Mouse (Mus musculus) cerebellum, adult 8-10 months (tissue): ENCODE results near the gene Pmm1.
"Not testable (repeated sequence)": the region's sequence is repeated elsewhere in the genome, so short reads cannot be mapped to it uniquely, and the experiment has no call there.

ENCODE experiments used
- DNase-seq: peaks from one replicate; pipeline ENCODE4 v3.0.0; 2022

Gene Pmm1

DNA sequence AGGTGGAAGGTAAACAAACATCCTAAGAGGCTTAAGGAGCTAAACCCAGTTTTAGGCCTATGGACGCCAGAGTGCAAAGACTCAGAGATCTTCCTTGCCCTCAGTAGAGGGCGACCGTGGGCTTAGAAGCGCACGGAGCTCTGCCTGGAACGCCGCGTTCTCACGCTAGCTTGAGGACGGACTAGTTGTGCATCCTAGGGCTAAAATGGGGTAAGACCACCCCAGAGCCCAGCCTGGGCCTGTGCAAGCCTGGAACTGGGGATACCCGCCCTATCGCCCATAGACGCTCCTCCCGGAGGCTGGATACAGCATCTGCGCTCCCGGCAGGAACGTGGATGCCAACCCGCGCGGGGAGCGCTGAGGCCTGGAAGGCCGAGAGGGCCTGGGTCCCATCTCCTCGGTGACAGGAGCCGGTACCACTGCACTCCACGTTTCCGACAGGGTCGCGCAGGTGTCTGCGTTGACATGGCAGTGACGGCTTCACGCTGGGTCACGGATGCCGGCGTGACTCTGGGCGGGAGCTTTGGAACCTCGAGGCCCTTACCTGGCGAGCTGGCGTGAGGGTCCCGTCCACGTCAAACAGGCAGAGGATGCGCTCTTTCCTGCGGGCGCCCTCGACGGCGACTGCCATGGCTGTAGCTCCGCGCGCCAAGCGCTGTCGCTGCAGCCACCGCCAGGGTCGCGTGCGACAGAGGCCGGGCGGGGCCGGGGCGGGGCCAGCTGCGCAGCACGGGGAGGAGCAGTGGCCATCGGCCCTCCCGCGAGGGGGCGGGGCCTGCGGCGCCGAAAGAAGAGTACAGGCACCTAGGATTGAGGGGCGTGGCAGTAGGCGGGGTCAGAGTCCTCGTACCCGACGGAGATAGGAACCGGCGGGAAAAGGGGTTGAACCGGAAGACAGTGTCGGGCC lies at the start of gene Pmm1:
TSS of gene Pmm1 (minus strand) at position 760 of the 907 bp plus-strand sequence.
- DNase-seq, result peak; percentile 99

DNA sequence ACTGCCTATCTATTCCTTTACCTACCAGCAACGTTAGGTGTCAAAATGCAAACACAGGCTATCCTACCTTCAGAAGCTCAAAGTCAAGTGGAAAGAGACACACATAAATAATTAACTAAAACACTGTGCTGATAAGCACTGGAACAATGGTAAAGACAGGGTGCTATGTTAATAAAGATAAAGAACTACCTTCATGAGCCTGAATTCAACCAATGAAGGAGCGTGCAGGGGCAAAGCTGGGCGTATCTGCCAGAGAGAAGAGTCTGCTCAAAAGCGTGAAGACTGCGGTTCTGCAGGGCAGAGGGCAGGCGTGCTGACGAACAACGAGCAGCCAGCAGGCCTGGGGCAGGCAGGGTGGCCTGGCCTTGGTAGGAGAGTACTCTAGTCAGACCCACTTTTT lies 43.5 kb upstream of the Pmm1 start:
- DNase-seq, result no peak

GRCm38 (mm10) chr15:81993992-81994391 lies 33.3 kb upstream of the Pmm1 start:
- no peak for DNase-seq

- DNase-seq, result no peak
These were observed 29.8 kb upstream of the Pmm1 start for GRCm38 (mm10) chr15:81990549-81990948.

DNA sequence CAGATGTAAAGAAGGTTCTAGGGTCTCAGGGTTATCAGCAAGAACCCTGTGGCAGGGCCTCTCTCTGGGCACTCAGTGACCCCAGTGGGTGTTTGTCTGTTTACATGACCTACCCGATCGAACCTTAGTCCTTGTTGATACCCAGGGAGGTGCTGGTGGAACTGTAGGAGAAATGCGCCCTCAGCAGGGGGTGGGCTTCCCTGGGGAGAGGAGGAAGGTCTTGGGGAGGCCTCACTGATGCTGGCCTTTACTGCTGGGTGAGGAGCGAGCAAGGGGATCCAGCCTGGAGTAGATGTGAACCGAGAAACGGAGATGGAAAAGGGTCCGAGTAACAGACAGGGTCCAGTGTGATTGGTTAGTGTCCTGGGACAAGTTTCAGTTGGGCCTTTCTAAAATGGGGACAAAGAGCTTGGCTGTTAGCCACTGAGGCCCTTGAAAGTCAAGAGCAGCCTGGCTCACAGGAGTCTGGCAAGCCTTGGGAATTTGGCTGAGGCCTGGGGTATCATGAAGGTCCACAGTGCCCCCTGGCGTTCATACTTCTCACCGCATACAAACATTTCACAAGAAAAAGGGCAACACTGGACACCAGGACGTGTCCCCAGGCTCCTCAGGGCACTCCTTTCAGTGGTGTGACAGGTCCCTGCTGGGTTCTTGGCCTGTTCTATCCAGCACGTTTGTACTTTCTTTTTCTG lies 28.8 kb upstream of the Pmm1 start:
- DNase-seq, result peak; percentile 91

DNA sequence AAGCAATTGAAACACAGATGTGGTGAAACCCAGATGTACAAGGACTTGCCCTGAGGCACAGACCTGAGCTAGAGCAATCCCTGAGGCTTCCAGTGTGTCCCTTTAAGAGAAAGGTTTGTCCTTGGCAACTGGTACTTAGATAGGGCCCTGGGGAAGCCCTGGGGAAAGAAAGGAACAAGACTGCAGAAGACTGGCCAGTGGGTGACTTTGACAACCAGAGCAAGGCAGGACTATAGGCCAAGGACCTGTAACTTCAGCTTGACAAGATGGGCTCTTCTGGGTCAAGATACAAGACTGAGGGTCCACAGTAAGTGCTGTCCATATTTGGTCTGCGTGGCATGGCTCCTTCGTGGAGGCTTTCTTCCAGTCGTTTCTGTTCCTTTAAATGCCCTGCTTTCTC lies 26.9 kb upstream of the Pmm1 start, which contains the start of gene Xrcc6:
TSS of gene Xrcc6 (plus strand) at position 190 of the 400 bp plus-strand sequence.
- no peak for DNase-seq

DNA sequence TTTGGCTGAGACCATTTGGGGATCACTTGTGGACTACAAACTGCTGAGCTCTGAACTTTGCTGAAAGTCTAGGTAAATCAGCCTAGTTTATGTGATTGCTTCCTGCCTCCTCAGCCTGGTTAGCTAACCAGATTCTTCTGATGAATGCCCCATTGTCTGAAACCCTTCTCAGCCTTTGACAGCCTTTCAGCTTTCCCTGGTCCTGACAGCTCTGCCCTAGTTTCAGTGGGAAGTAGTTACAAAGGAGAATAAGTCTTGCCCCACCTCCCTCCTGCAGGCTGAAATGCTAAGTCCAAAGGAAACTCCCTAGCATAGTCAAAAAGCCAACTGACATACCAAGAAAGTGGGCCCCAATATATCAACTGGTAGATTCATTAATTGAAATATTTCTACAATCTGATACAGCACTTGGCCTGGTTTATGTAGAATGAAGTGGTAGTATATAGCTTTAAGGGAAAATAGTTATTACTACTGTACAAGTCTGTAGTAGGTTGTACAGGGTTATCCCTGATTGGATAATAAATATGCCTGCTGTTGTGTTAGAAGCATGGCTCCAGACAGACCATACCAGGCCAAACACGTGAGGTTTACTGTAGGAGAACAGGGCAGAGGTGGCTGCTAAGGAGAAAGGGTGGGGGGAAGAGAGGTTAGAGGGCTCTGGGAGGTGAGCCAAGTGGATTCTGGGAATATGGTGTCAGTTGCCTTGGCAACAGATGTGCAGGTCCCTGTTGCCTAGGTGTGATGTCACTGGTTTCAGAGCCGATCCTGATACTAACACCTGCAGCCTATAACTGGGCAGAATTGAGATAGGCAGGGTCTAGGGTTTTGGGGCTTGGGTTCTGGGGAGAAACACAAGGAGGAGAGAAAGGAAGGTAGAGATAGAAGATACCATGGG lies 24.8 kb upstream of the Pmm1 start:
- no peak for DNase-seq

- DNase-seq, result no peak
These were observed 21.4 kb upstream of the Pmm1 start for GRCm38 (mm10) chr15:81982173-81982572.

DNA sequence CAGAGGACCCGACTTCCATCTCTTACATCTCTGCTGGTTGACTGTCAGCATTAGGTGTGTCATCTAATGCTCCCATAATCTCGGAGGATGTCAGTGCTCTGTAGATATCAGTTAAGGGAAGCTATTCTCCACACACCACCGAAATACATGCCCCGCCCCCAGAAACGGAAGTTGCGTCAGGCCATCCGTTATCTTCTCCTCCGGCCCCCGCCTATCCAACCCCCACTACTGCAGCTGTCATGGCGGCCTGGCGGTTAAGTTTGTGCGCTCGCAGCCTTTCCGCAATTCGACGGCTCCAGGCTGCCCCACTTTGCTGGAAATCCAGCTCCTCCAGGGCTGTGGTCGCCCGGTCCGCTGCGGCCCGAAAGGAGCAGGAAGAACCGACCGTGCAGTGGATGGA lies 19.6 kb upstream of the Pmm1 start, which contains the start of gene 1700029P11Rik:
TSS of gene 1700029P11Rik (plus strand) at position 220 of the 400 bp plus-strand sequence.
- no peak for DNase-seq

GRCm38 (mm10) chr15:81975156-81975555 lies 14.4 kb upstream of the Pmm1 start:
- DNase-seq, result not testable (repeated sequence)

GRCm38 (mm10) chr15:81970498-81970897 lies 9.8 kb upstream of the Pmm1 start:
- DNase-seq, result not testable (repeated sequence)

- not testable (repeated sequence) for DNase-seq
These were observed 8.9 kb upstream of the Pmm1 start for GRCm38 (mm10) chr15:81969635-81970034.

DNA sequence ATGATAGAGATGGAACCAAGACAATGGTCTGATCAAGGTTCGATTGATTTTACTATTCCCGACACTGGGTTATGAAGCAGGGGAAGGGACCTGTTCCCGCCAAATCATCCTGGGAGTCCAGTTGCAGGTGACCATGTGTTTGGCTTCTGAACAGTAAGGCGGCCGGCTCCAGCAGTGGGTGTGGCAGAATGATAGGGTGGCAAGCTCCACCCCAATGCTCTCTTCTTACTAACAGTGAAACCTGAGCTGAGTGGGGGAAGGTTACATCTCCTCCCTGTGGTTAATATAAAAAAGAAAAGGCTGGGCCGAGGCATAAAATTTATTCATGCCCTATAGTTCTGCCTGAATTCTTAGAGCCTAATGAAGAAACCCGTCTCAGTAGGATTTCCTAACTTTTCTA lies 8.4 kb upstream of the Pmm1 start:
- DNase-seq, result no peak

DNA sequence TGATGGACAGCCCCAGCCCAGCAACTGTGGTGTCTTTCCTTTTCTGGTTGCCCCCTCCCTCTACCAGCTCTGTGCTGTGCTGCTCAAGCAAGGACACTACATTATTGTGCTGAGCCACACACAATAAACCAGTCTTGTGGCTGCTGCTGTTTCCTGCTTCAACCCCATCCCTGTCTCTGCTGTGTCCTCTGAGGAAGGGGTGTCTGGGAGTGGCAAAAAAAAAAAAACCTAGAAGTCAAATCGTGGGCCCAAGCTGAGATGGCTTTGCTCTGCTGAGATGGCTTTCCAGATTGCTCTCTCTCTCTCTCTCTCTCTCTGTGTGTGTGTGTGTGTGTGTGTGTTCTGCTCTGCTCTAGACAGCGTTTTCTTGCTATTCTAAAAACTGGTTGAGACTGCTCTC lies 7.7 kb upstream of the Pmm1 start:
- DNase-seq, result no peak

GRCm38 (mm10) chr15:81967821-81968220 lies 7.1 kb upstream of the Pmm1 start:
- no peak for DNase-seq

DNA sequence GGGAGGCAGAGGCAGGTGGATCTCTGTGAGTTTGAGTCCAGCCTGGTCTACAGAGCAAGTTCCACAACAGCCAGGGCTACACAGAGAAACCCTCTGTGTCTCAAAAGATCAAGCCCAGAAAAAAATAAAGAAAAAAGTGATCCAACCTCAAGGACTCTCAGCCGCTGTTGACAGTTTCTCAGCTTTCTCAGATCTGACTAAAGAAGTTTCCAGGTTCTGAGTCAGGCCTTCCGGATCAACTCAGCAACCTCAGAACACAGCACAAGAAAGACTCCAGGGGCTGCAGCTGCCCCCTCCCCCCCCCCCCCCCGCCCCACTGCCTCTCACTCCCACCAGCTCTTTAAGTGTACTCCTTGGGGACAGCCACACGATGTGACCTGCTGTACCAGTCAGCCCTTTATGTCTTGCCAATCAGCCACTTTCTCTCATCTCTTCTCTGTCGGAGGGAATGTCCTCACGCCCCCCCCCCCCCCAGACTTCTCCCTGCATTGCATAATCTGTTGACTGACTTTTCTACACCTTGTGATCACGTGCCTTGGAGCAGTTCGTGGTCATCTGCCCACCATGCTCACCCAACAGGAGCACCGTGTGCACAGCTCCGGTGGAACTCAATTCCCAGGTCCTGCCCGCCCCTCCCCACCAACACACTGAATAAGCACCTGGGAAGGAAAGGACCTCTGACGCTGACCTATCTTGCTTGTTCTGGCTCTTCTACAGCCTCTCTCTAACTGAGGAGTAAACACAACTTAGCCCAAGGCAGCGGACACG lies 5.5 kb upstream of the Pmm1 start:
- DNase-seq, result no peak

DNA sequence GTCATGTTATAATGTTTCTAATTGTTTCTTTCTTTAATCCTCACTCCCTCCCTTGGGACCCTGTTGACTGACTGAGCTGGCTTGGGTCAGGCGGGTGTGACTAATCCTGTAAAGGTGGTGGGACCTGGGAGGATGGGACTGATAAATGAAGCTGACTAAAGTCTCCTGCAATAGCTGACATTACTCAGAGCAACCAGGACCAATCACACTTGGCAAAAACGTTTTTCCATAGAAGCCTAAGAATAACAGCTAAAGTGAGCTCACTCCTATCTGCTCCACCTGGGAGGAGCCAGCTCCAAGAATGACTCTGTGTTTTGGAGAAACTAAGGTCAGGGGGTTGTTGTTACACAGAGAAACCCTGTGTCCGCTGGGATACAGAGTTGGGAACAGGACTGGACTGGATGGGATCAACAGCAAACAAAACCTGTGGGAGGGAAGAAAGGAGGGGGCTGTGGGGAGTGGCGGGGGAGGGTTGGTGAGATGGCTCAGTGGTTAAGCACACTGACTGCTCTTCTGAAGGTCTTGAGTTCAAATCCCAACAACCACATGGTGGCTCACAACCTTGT lies 4.3 kb upstream of the Pmm1 start:
- no peak for DNase-seq

GRCm38 (mm10) chr15:81964262-81964661 lies 3.5 kb upstream of the Pmm1 start:
- no peak for DNase-seq

DNA sequence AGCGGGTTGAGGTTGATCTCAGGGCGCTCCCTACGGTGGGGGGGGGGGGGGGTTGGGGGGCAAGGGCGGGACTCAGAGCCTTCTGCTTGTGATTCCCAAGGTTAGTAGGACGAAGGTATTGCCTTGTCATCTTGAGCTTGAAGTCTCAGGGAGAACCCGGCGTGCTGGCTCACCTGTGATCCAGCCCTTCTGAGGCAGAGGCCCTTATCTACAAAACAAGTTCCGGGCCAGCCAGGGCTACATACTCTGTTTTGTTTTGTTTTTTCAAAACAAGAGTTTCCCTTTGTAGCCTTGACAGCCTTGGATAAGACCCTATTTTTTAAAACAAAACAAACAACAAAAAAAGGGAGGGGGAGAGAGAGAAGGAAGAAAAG lies 335 bp upstream of the Pmm1 start:
- peak; percentile 31 for DNase-seq

- DNase-seq, result no peak
These were observed 1.8 kb downstream of the Pmm1 start for GRCm38 (mm10) chr15:81958906-81959305.

DNA sequence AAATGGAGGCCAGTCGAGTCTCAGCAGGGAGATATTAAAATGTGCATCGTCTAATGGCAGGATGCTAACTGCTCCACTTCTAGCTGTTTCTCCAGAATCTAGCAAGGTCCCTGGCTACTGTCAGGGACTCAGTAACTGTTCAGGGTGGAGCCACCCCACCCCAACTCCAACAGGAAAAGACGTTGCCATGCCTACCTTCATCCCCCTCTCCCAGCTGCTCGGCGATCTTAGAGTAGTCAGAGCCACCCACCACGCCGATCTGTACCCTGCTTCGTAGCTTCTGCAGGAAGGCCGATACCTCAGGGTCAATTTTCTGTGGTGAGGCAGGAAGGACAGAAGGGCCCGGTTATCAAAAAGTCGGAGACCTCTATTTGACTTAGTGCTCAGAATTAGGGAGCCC lies 3.1 kb downstream of the Pmm1 start:
- DNase-seq, result no peak

- DNase-seq, result peak; percentile 61
These were observed 4.3 kb downstream of the Pmm1 start for GRCm38 (mm10) chr15:81956457-81956856.
